Mouse (Mus musculus) adrenal gland, adult 10 weeks (tissue): ENCODE measurements around the gene Gm10197. TPM values are rescaled to one million over a fixed set of nuclear protein-coding genes. Genes with fewer than 3 reads are reported as not detected.

ENCODE experiments used
- polyA plus RNA-seq: library from polyadenylated mRNA; stranded (reverse); fragments of 350-450 nt; fragmentation: Illumina TruSeq; extraction: RNeasy Lipid Tissue Mini Kit (QIAGEN cat#74804); gene quantifications from one replicate; pipeline ENCODE4 v1.2.3, GENCODE M21; 2014; ENCODE audit warnings: low read depth, low replicate concordance

Gene Gm10197
- polyA plus RNA-seq, result not detected

GRCm38 (mm10) chr19:53371666-53372065 lies at the start of gene Gm10197:
Gene Gm10197 (minus strand): TSS chr19:53371766.

GRCm38 (mm10) chr19:53390495-53391007 lies 19.0 kb upstream of the Gm10197 start, which contains the start of gene Smndc1:
Gene Smndc1 (minus strand): TSS chr19:53390578.

Other genes starting within 250 kb of the Gm10197 start
- 53.9 TPM for gene Add3, start 231.3 kb downstream of the Gm10197 start, polyA plus RNA-seq
- 43.2 TPM for gene Mxi1, start 61.2 kb downstream of the Gm10197 start, polyA plus RNA-seq
- gene Smndc1, start 18.8 kb upstream of the Gm10197 start, polyA plus RNA-seq, result 92.5 TPM
- gene Dusp5, start 157.3 kb upstream of the Gm10197 start, polyA plus RNA-seq, result 1.5 TPM
- 47.9 TPM for gene Nutf2-ps1, start 217.3 kb upstream of the Gm10197 start, polyA plus RNA-seq
- gene Smc3, start 228.6 kb upstream of the Gm10197 start, polyA plus RNA-seq, result 111 TPM